Mouse (Mus musculus): ENCODE measurements around the gene Stk40. TPM values are rescaled to one million over a fixed set of nuclear protein-coding genes. Genes with fewer than 3 reads are reported as not detected.
"Not testable (repeated sequence)": the region's sequence is repeated elsewhere in the genome, so short reads cannot be mapped to it uniquely, and the experiment has no call there.

Stk40 gene
- total and polyA plus RNA-seq, 3 experiments: 20.5 to 68.2 (median 41.2) TPM

DNA sequence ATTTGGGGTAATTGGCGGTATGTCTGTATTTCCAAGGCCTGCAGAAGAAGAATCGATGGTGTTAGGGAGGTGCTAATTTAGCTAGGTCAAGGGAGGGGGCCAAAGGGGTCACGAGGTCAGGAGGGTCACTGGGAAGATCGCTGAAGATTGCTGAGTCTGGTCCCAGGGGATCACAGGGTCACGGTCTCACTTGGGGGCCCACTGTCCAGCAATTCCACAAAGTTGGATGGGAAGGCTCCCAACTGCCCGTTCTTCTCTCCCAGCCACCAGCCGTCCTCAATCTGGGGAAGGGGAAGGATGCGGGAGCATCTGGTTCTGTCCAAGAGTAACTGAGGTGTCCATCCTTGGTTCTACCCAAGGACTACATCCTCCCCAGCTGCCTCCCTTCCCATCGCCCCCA lies 58.2 kb downstream of the Stk40 start:
- peaks cover 44% of the 10 kb centered on the region for H3K4me1 ChIP-seq (ENCODE audit: insufficient read depth, low read depth, low read length)

DNA sequence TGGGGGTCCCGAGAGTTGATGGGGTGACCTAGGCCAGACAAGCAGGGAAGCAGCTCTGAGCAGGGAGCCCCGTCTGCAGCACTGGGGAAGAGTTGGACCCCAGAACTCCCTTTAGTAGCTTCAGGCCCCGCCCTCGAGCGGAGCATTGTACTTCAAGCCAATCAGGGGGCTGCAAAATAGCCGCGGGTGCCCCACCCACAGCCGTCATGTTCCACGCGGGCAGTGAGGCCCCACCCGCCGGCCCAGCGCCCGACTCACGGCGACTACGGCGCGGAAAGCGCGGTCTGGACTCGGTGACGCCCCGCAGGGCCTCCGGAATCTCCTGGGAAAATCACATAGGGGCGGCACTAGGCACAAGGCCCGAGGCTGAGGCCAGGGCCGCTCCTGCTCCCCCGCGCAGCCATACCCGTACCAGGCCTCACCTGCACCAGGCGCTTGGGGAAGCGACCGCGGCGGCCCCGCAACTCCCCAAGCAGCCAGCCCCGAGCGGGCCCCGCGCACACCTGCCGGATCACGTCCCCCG lies 58.8 kb downstream of the Stk40 start:
- Histone ChIP-seq H3K9me3 (replicated peaks) (no peaks in the 10 kb centered on the region), H3K4me1 (ENCODE audit: insufficient read depth, low read depth, low read length) (peaks cover 46% of the 10 kb centered on the region), H3K36me3 (replicated peaks) (peaks cover 35% of the 10 kb centered on the region), H3K4me3 (ENCODE audit: low read depth, low read length) (peak overlapping the region; percentile 75), H3K27me3 (ENCODE audit: insufficient read depth, low read length) (no peaks in the 10 kb centered on the region)
- no peak for TF ChIP-seq TAL1 (conservative IDR thresholded peaks at IDR 0.05; ENCODE audit: low read depth, low read length)
- DNase-seq (ENCODE audit: low spot score) (peak; percentile 94), ATAC-seq (ENCODE audit: extremely low read depth, insufficient number of reproducible peaks, low FRiP score, poor library complexity, severe bottlenecking) (peak; percentile 84)

More for the DNA sequence above, 58.2 kb downstream of the Stk40 start:
- H3K9me3 ChIP-seq (replicated peaks): no peaks in the 10 kb centered on the region
- no peak for TF ChIP-seq POLR2AphosphoS5 (IDR thresholded peaks at IDR 0.05; ENCODE audit: insufficient replicate concordance, low read depth, low read length)
- TF ChIP-seq GATA1 (IDR thresholded peaks at IDR 0.05; ENCODE audit: borderline replicate concordance, low read length): no peak
- no peak for TF ChIP-seq TAL1 (conservative IDR thresholded peaks at IDR 0.05; ENCODE audit: low read depth, low read length)
- TF ChIP-seq CTCF (IDR thresholded peaks at IDR 0.05; ENCODE audit: low read depth, low read length): no peak
- no peak for TF ChIP-seq GATA2 (IDR thresholded peaks at IDR 0.05; ENCODE audit: borderline replicate concordance, low read depth, low read length)
- no peaks in the 10 kb centered on the region for H3K27me3 ChIP-seq (ENCODE audit: insufficient read depth, low read length)
- DNase-seq (ENCODE audit: low spot score) (no peak), ATAC-seq (ENCODE audit: extremely low read depth, insufficient number of reproducible peaks, low FRiP score, poor library complexity, severe bottlenecking) (no peak)
- peaks cover 29% of the 10 kb centered on the region for H3K36me3 ChIP-seq (replicated peaks)
- peak overlapping the region; percentile 75; the same call in 1 of the 2 replicates for H3K4me3 ChIP-seq (ENCODE audit: low read depth, low read length)

DNA sequence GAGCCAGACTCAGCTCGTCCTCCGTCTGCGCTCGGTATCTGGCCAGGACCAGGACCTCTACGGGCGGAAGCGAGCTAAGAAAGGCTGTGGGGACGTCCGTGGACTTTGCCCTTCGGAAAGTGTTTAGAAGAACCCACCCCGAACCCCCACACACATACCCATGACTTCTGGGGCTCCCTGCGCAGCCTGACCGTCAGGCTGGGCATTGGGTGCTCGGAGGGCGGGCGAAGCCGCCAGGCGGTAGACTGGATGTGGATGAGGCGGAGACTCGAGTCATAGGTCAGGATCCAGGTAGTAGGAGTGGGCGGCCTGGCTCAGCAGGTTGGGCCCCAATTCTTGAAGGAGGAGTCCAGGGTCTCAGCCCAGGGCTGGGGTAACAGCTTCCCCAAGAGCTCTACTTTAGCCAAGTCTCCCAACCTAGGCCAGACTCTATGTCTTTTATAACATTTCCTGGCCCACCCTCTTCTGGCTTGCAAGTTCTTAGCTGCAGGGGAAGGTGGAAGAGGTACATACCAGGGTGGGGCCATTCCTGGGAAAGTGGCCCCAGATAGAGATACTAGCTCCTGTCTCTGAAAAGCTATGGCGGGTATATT lies 59.4 kb downstream of the Stk40 start, which contains the start of gene Sh3d21:
Gene Sh3d21, minus strand, starts transcription at position 425 of the 593 bp plus-strand sequence.
- H3K4me3 ChIP-seq (ENCODE audit: low read depth, low read length): peak within 1 kb of the TSS; percentile 75
- no peaks in the 10 kb centered on the region for H3K9me3 ChIP-seq (replicated peaks)
- no peak for TF ChIP-seq GATA1 (IDR thresholded peaks at IDR 0.05; ENCODE audit: borderline replicate concordance, low read length)
- TF ChIP-seq TAL1 (conservative IDR thresholded peaks at IDR 0.05; ENCODE audit: low read depth, low read length): no peak
- no peak for TF ChIP-seq GATA2 (IDR thresholded peaks at IDR 0.05; ENCODE audit: borderline replicate concordance, low read depth, low read length)
- TF ChIP-seq POLR2AphosphoS5 (IDR thresholded peaks at IDR 0.05; ENCODE audit: insufficient replicate concordance, low read depth, low read length): no peak
- TF ChIP-seq CTCF (IDR thresholded peaks at IDR 0.05; ENCODE audit: low read depth, low read length): no peak
- no peaks in the 10 kb centered on the region for H3K27me3 ChIP-seq (ENCODE audit: insufficient read depth, low read length)
- peak; percentile 23; the same call in 1 of the 2 replicates for ATAC-seq (ENCODE audit: extremely low read depth, insufficient number of reproducible peaks, low FRiP score, poor library complexity, severe bottlenecking)
- DNase-seq (ENCODE audit: low spot score): peak; percentile 68
- peaks cover 40% of the 10 kb centered on the region for H3K36me3 ChIP-seq (replicated peaks)
- peaks cover 48% of the 10 kb centered on the region for H3K4me1 ChIP-seq (ENCODE audit: insufficient read depth, low read depth, low read length)

DNA sequence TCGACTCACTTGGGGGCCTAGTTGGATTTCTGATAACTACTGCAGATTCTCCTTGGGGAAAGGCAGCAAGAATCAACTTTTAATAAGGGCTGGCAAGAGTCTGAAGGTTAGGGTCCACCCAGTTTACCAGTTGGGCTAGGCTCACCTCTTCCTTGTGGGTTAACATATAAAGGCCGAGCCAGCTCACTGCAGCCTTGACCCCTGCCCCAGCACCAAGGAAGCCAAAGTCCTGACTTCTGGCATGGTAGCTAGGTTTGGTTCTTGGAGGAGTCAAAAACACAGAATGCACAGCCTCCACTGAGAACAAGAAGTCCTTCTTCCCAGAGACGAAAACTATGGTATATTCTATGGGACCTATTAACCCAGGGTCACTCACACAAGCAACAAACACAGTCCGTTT lies 59.9 kb downstream of the Stk40 start:
- Histone ChIP-seq H3K27me3 (ENCODE audit: insufficient read depth, low read length) (no peaks in the 10 kb centered on the region), H3K9me3 (replicated peaks) (no peaks in the 10 kb centered on the region), H3K4me3 (ENCODE audit: low read depth, low read length) (no peak overlapping the region; the same call in 1 of the 2 replicates), H3K36me3 (replicated peaks) (peaks cover 46% of the 10 kb centered on the region), H3K4me1 (ENCODE audit: insufficient read depth, low read depth, low read length) (peaks cover 47% of the 10 kb centered on the region)
- ATAC-seq (ENCODE audit: extremely low read depth, insufficient number of reproducible peaks, low FRiP score, poor library complexity, severe bottlenecking): no peak
- TF ChIP-seq GATA2 (IDR thresholded peaks at IDR 0.05; ENCODE audit: borderline replicate concordance, low read depth, low read length) (no peak), POLR2AphosphoS5 (IDR thresholded peaks at IDR 0.05; ENCODE audit: insufficient replicate concordance, low read depth, low read length) (no peak), TAL1 (conservative IDR thresholded peaks at IDR 0.05; ENCODE audit: low read depth, low read length) (no peak), GATA1 (IDR thresholded peaks at IDR 0.05; ENCODE audit: borderline replicate concordance, low read length) (no peak), CTCF (IDR thresholded peaks at IDR 0.05; ENCODE audit: low read depth, low read length) (no peak)
- DNase-seq (ENCODE audit: low spot score): peak; percentile 47

DNA sequence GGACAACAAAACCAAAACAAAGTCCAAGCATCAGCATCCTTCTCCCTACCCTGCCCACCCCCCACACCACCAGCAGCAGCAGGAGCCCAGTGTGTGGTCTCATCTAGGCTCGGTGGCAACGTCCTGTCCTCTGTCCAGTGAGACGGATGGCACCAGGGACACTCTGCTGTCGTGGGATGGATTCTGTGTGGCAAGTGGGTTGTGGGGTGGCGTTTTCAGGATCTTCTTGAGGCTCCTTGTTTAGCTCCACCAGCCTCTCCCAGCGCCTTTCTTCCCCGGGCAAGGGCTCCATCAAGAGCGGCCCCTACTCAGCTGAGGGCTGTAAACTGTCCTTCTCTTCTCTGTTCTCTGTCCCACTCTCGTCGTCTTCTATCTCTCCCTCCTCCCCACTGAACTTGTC lies 61.3 kb downstream of the Stk40 start:
- not testable (repeated sequence) for H3K9me3 ChIP-seq (replicated peaks); DNase-seq (ENCODE audit: low spot score); H3K27me3 ChIP-seq (ENCODE audit: insufficient read depth, low read length); ATAC-seq (ENCODE audit: extremely low read depth, insufficient number of reproducible peaks, low FRiP score, poor library complexity, severe bottlenecking); H3K4me3 ChIP-seq (ENCODE audit: low read depth, low read length)
- H3K4me1 ChIP-seq (ENCODE audit: insufficient read depth, low read depth, low read length): peaks cover 49% of the 10 kb centered on the region
- H3K36me3 ChIP-seq (replicated peaks): peaks cover 60% of the 10 kb centered on the region

DNA sequence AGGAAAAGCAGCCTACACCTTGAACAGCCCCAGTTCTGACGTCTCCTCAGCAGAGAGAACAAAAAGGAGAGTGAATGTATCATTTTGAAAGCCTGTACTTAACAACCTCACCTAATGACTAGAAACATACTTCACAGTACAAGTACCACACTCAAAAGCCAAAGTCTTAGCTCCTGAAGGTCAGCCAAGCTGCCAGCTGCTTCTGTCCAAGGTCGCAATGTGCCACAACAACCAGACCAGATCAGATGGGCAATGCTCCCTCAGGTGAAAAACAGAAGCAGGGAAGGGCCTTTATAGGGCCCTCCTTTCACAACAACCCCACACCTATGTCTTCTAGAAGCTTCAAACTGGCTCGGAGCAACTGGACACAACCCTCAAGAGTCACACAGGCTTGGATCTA lies 62.3 kb downstream of the Stk40 start:
- DNase-seq (ENCODE audit: low spot score) (no peak), ATAC-seq (ENCODE audit: extremely low read depth, insufficient number of reproducible peaks, low FRiP score, poor library complexity, severe bottlenecking) (no peak)
- H3K9me3 ChIP-seq (replicated peaks): no peaks in the 10 kb centered on the region
- H3K4me3 ChIP-seq (ENCODE audit: low read depth, low read length): no peak overlapping the region
- H3K27me3 ChIP-seq (ENCODE audit: insufficient read depth, low read length): no peaks in the 10 kb centered on the region
- peaks cover 44% of the 10 kb centered on the region for H3K4me1 ChIP-seq (ENCODE audit: insufficient read depth, low read depth, low read length)
- H3K36me3 ChIP-seq (replicated peaks): peaks cover 70% of the 10 kb centered on the region
- TF ChIP-seq CTCF (IDR thresholded peaks at IDR 0.05; ENCODE audit: low read depth, low read length) (no peak), GATA2 (IDR thresholded peaks at IDR 0.05; ENCODE audit: borderline replicate concordance, low read depth, low read length) (no peak), GATA1 (IDR thresholded peaks at IDR 0.05; ENCODE audit: borderline replicate concordance, low read length) (no peak), POLR2AphosphoS5 (IDR thresholded peaks at IDR 0.05; ENCODE audit: insufficient replicate concordance, low read depth, low read length) (no peak), TAL1 (conservative IDR thresholded peaks at IDR 0.05; ENCODE audit: low read depth, low read length) (no peak)

Measured in G1E (cell line).